8 mouse cellular contexts compared by ENCODE assay signal in the genomic region with DNA sequence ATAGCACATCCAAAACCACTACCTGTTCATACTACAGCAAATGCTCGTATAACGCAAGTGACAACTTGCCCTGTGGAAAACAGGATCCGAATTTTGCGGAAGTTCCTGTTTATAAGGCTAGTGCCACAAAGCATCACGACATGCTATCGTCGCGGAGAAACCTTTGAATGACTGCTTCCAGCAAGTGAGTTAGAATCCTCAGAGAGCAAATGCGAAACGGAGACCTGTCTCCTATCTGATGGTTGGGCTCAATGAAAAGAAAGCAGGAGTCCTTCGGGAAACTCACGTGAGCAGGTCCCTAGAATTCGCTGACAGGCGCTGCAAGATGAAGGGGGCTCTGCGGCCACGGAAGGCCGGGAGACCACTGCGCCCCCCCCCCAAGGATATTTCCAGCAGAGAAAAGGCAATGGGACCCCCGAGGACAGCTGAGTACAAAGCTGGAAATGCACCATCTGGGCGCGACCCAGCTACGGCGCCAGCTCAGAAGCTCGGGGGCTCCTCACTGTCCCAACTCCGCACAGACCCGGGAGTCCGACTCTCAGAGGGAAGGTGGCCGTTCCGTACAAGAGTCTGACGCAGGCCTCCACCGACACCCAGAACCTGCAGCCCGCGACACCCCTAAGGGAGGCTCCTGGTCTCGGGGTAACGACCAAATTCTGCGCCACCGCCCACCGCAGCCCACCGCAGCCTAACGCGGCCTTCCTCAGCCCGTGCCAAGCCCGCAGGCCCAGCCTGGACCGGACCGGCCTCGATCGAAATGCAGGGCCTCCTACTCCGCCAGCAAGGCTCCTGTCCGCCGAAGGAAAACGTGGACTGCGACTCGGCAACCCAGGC. TPM values are rescaled to one million over a fixed set of nuclear protein-coding genes. Genes with fewer than 3 reads are reported as not detected.
DNase-seq lines count a peak whose midpoint lies in the region; ATAC-seq and TF ChIP-seq lines count a peak whose summit lies in the region.

No protein-coding gene starts in this region.

- peak; percentile 5 for DNase-seq in retina, postnatal 7 days (ENCODE audit: low read depth, low spot score)
- DNase-seq in retina, embryonic 14.5 days (ENCODE audit: low spot score), result no peak
- peak; percentile 19 for DNase-seq in kidney, postnatal 0 days (ENCODE audit: low spot score)
- DNase-seq in lung, postnatal 0 days (ENCODE audit: low spot score), result peak; percentile 41
- DNase-seq in spleen, postnatal 36 days (ENCODE audit: low spot score in 2 of 2), result peak; percentile 13 to 29
- no peak for DNase-seq in cerebellum, adult 9-11 months

- TF ChIP-seq POLR2A in bone marrow macrophage, adult 2 months (IDR thresholded peaks at IDR 0.05; ENCODE audit: borderline replicate concordance, low read depth, low read length), result no peak

- TF ChIP-seq EP300 in lung, postnatal 0 days (IDR thresholded peaks at IDR 0.05), result no peak

- H3K4me2 ChIP-seq in kidney, postnatal 0 days (ENCODE audit: low read length), result peak overlapping the region; percentile 93
- peak overlapping the region; percentile 85 for H3K4me2 ChIP-seq in lung, postnatal 0 days (replicated peaks; ENCODE audit: low read depth, low read length)

- TF ChIP-seq CTCF in bone marrow macrophage, adult 2 months (IDR thresholded peaks at IDR 0.05; ENCODE audit: low read depth, low read length), result no peak
- no peak for TF ChIP-seq CTCF in kidney, postnatal 0 days (IDR thresholded peaks at IDR 0.05; ENCODE audit: low read depth)
- TF ChIP-seq CTCF in lung, postnatal 0 days (IDR thresholded peaks at IDR 0.05), result no peak

- peak overlapping the region; percentile 97 for H3K4me3 ChIP-seq in bone marrow macrophage, adult 2 months (ENCODE audit: insufficient read depth, low read length)
- peak overlapping the region; percentile 96 for H3K4me3 ChIP-seq in kidney, postnatal 0 days (replicated peaks; ENCODE audit: low read depth, low read length)
- H3K4me3 ChIP-seq in lung, postnatal 0 days (ENCODE audit: low read depth, low read length), result peak overlapping the region; percentile 85

- peak overlapping the region; percentile 94 for H3K9ac ChIP-seq in kidney, postnatal 0 days (ENCODE audit: low read depth, low read length)
- H3K9ac ChIP-seq in lung, postnatal 0 days (replicated peaks; ENCODE audit: low read depth), result peak overlapping the region; percentile 82

- under 1% methylated on average over 53 of the region's 53 CpGs for WGBS in kidney, postnatal 0 days
- under 1% methylated on average over 51 of the region's 53 CpGs for WGBS in lung, postnatal 0 days

- peaks cover 7% of the 10 kb centered on the region for H3K36me3 ChIP-seq in kidney, postnatal 0 days (ENCODE audit: insufficient read depth, low read length)
- H3K36me3 ChIP-seq in lung, postnatal 0 days (ENCODE audit: insufficient read depth, low read length), result no peaks in the 10 kb centered on the region

- H3K27ac ChIP-seq in bone marrow macrophage, adult 2 months (ENCODE audit: insufficient read depth, low read depth, low read length), result peak overlapping the region; percentile 58
- H3K27ac ChIP-seq in kidney, postnatal 0 days, result peak overlapping the region; percentile 97
- peak overlapping the region; percentile 96 for H3K27ac ChIP-seq in lung, postnatal 0 days (ENCODE audit: low read length)

- peaks cover 17% of the 10 kb centered on the region for H3K4me1 ChIP-seq in bone marrow macrophage, adult 2 months (ENCODE audit: control insufficient read depth, insufficient read depth, low read length)
- H3K4me1 ChIP-seq in kidney, postnatal 0 days (replicated peaks; ENCODE audit: insufficient read depth, low read length), result peaks cover 13% of the 10 kb centered on the region; the same call in 1 of the 2 replicates
- H3K4me1 ChIP-seq in lung, postnatal 0 days (ENCODE audit: insufficient read depth, low read depth, low read length), result peaks cover 13% of the 10 kb centered on the region

- H3K27me3 ChIP-seq in kidney, postnatal 0 days (ENCODE audit: insufficient read depth, low read length), result no peaks in the 10 kb centered on the region
- no peaks in the 10 kb centered on the region for H3K27me3 ChIP-seq in lung, postnatal 0 days (replicated peaks; ENCODE audit: insufficient read depth, low read length)

- ATAC-seq in frontal cortex, adult (ENCODE audit: low TSS enrichment), result peak; percentile 25
- ATAC-seq in kidney, postnatal 0 days (replicated peaks; ENCODE audit: low FRiP score, low read depth), result no peak; the same call in 1 of the 2 replicates
- ATAC-seq in lung, postnatal 0 days, result peak; percentile 29

- no peaks in the 10 kb centered on the region for H3K9me3 ChIP-seq in kidney, postnatal 0 days (replicated peaks; ENCODE audit: low read length)
- H3K9me3 ChIP-seq in lung, postnatal 0 days (ENCODE audit: low read length), result no peaks in the 10 kb centered on the region

RNA-seq across cellular contexts. Expression of a gene that starts 0.6 kb away (rescaled TPM):
- 22.8 and 23.5 TPM in 2 replicates for polyA plus RNA-seq in bone marrow macrophage, adult 2 months (2012; ENCODE audit: insufficient read depth, insufficient read length, missing spikeins)
- polyA plus RNA-seq in kidney, postnatal 0 days (2015; fragmentation: Nextera tagmentation; extraction: Ambion mirVana), result 66.0 and 67.7 TPM in 2 replicates
- 37.5 and 40.9 TPM in 2 replicates for polyA plus RNA-seq in lung, postnatal 0 days (2015; fragmentation: Nextera tagmentation; extraction: Ambion mirVana)

RNA-seq across cellular contexts. Expression of a gene that starts 0.8 kb away (rescaled TPM):
- polyA plus RNA-seq in bone marrow macrophage, adult 2 months (2012; ENCODE audit: insufficient read depth, insufficient read length, missing spikeins), result 98.0 and 108 TPM in 2 replicates
- polyA plus RNA-seq in kidney, postnatal 0 days (2015; fragmentation: Nextera tagmentation; extraction: Ambion mirVana), result 128 and 137 TPM in 2 replicates
- 95.9 and 110 TPM in 2 replicates for polyA plus RNA-seq in lung, postnatal 0 days (2015; fragmentation: Nextera tagmentation; extraction: Ambion mirVana)

Comparison
In these comparisons a context has a peak if more than half of its experiments do, and no peak if none do; other contexts are left out.
1. DNase-seq: peak in retina, postnatal 7 days (single experiment), kidney, postnatal 0 days (single experiment), lung, postnatal 0 days (single experiment) and spleen, postnatal 36 days (2 of 2); none in retina, embryonic 14.5 days (single experiment) and cerebellum, adult 9-11 months (single experiment).
2. Peak in every context shown above with its lines, with median percentiles within 50 percentile points of each other: H3K27ac ChIP-seq and H3K4me3 ChIP-seq.